Mouse (Mus musculus) retina, embryonic 14.5 days (tissue): ENCODE results near the gene Ttc28.

ENCODE experiments used
- DNase-seq: peaks from one replicate; pipeline ENCODE4 v3.0.0-alpha.2; 2015; ENCODE audit warnings: low spot score

The Ttc28 gene

DNA sequence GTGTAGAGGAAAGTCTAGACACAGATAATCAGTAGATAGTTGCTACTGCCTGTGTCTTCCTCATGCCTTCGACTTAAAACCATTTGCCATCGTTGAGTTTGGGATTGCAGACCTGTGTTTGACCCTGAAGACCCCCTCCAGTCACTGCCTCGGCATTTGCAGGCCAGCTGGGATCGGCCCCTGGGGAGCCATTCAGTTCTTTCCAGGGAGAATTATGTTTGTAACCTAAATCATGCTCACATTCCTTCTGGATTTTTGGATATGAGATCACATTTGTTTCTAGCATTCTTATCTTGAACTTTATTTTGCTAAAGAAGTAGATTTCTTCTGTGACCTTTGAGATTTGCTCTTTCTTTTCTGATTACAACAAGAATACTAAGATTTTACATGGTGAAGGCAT lies 80.5 kb downstream of the Ttc28 start:
- DNase-seq: no peak

DNA sequence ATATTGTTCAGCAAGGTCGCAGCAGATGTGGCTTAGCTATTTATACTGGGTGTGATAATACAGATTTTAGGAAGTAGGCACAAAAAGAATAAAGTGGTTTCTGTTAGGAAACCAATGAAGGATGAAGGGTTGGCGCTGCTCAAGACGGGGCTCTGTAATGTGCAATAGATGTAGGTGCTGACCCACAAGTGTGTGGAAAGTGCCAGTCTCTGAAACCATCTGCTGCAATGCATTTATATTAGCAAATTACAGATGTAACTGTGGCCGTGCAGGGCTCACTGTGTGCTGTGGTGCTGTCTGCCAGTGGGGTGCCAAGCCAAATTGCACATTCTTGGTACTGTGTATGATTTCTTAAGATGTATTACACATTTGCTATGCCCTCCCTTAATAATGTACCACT lies 81.3 kb downstream of the Ttc28 start:
- no peak for DNase-seq

DNA sequence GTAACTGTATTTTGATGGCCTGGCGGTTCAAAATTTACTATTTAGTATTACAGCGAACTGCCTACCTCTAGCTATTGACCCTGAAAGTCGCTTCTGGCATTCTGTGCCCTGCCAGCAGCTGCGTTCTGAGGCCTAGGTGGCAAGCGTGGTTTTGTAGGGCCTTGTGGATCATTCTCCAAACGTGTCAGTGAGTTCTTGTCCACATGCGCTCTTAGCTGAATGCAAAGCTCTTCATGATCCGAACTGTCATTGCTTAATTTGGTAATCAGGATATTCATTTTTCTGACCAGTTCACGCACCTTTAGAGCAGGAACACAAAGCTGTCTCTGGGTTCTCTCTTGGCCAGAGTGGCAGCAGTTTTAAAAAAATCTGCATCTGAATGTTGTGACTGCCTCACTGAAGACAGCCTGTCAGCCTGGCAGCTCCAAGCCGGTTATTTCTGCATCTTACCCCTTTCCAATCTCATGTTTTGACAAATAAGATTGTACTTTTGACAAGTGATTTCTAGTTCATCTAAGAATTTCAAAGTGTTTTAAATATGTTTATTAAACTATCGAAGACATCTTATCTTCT lies 88.0 kb downstream of the Ttc28 start:
- no peak for DNase-seq

DNA sequence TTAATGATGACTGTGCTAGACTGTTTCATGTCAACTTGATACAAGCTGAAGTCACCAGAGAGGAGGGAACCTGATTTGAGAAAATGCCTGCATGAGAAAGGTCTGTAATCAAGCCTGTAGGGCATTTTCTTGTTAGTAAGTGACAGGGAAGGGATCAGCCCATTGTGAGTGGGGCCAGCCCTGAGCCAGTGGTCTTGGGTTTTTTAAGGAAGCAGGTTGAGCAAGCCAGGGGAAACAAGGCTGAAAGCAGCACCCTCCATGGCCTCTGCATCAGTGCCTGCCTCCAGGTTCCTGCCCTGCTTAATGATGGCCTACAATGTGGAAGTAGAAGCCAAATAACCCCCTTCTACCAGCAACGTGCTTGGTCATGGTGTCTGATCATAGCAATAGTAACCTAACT lies 89.0 kb downstream of the Ttc28 start:
- no peak for DNase-seq

DNA sequence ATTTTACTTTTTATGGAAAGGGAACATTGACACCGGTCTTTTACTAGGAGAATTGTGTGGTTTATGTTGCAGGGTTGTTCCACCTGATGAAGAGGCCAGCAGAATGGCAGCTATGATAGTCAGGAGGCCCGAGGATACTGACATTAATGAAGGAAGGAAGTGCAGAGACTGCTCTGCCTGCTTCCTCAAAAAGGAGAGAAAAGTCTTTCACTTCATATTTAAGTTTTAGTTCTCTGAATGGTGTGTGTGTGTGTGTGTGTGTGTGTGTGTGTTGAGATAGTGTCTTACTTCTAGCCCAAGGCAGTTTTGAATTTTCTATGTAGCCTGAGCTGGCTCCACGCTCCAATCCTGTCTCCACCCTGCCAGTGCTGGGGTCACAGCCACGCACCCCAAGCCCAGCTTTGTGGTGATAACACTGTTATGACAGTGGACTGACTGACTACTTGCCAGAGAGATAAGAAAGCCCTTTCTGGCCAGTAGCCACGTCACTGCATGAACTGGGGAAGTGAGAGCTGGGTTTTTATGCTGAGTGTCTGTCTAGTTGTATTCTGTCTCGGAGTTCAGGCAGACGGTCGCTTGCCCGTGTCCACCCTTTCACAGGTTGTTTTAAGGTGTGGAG lies 90.7 kb downstream of the Ttc28 start:
- DNase-seq: no peak

DNA sequence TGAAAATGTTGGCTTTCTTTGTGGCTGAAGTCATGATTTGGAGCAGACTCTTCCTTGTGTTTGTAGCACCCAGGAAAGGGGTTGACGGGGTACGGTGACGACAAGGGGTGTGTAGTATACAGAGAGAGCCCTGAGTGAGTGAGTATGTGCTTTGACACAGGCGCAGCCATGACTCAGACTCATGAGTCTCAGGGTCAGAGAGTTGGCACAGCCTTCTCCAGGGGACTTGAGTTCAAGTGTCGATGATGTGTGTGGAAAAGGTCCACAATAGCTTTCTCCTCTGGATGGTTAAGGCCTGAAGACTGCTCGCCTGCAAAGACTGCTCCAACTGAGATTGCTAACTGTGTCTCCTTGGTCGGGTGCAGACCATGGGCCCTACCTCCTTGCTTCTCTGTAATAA lies 97.1 kb downstream of the Ttc28 start:
- no peak for DNase-seq

DNA sequence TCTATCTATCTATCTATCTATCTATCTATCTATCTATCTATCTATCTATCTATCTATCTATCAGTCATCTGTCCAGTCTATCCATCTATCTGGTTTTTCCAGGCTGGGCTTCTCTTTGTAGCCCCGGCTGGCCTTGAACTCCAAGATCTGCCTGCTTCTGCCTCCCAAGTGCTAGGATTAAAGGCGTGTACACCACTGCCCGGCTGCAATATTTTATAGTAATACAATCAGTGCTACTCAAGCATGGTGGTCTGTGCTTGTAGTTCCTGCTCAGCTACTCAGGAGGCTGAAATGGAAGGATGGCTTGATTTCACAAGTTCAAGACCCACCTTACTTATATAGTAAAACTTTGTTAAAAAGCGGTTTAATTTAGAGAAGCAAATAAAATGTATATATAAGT lies 98.2 kb downstream of the Ttc28 start:
- no peak for DNase-seq

DNA sequence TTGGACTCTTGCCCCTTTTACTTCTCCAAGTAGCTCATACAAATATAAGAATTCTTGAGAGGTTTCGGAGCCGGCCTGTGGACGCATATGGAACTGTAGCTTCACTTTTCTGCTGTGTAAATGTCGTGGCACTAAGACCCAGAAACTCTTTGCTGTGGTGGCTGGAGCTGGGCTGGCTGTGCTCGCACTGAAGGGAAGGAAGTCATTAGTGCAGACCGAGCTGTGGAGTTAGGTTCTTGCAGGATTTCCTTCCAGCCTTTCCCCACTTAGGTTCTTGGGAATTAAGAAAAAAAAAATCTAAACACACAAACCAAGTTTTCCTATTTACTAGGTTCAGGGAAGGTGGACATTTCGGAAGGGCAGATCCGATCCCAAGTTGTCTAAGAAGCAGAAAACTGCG lies 98.9 kb downstream of the Ttc28 start:
- DNase-seq: peak; percentile 83

DNA sequence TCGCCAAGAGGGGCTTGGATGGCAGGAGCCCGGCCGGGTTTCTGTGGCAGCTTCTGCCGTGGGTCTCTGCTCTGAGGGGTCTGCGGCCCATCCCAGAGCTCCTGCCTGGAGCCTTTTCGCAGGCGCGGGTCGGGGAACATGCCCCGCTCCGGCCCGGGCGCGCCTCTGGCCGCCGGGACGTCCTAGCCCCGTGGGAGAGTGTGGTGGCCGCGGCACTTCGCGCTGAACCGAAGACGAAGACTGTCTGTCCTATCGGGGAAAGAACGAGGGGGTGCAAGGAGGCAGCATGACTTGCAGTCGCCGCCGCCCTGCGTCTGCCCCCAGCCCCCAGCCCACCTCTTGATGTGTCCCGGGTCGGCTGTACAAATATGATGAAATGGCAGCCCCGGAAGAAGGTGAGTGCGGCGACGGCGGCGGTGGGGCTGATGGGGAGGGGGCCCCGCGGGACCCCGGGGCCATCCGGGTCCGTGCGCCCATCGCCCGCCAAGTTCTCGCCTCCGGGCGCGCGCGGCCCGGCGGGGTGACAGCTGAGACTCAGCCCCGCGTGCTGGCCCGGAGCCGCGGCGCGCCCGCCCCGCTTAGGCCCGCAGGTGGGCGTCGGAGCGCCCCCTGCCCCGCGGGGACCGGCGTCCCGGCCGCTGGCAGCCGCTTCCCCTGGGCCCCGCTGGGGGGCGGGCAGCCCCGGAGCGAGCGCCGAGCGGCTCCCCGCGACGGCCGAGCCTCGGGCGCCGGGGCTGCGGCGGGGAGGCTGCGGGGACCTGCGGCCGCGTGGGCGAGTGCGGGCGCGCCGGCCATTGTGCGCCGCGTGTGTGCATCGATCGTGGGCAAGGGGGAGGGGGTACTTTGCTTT lies 99.6 kb downstream of the Ttc28 start:
- DNase-seq: peak; percentile 67

DNA sequence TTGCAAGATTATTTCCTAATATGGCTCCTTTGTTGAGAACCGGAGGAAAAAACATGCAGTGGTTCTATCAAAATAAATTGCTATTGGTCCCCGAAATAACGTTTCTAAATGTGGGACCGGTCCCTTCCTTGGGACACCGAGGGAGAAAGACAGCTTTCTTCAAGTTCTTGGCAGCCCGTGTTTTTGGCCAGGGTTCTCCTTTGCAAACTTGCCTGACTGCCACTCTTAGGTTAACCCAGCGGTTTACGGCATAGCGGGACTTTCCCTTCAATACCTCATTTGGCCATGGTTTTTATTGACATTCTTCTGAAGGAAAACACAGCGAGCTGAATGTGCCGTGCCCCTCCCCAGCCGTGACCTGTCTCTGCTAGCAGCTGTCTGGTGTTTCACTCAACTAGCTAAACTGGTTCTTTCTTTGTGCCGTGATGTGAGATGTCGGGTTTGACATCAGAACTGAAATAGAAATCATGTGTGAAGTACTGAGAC lies 100.3 kb downstream of the Ttc28 start:
- peak; percentile 59 for DNase-seq

DNA sequence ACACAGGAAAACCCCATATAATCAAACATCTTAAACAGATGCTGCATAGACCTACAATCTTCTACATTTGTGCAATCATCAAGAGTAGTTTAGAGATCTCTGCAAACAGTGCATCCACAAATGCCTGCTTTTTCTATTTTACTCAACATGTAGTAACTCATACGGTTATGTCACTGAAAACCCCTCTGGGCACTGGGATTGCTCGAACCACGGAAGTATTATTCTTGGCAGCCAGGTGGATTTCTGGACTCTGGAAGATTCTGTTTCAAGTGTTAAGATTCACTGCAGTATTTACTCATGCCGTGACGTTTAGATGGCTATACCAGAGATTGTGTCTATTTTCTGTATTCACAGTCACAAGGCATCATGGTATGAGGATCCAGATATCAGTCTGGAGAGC lies 101.0 kb downstream of the Ttc28 start:
- no peak for DNase-seq

DNA sequence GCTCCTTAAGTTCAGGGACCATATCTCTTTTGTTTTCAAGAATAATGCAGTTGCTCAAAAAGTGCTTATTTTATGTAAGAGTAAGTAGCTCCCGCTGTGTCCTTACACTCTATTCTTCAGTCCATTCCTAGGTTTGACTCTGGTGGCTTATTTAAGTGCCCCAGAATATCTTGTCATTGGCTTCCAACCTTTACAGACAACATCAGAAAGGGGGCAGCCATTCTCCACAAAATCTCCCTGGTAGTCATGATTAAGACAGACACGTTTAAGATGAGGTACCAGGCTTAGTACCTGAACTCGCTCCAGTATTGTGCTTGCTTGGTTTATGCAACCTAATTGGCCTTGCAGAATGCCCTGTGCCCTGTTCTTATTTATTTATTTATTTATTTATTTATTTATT lies 102.8 kb downstream of the Ttc28 start:
- DNase-seq: peak; percentile 32

DNA sequence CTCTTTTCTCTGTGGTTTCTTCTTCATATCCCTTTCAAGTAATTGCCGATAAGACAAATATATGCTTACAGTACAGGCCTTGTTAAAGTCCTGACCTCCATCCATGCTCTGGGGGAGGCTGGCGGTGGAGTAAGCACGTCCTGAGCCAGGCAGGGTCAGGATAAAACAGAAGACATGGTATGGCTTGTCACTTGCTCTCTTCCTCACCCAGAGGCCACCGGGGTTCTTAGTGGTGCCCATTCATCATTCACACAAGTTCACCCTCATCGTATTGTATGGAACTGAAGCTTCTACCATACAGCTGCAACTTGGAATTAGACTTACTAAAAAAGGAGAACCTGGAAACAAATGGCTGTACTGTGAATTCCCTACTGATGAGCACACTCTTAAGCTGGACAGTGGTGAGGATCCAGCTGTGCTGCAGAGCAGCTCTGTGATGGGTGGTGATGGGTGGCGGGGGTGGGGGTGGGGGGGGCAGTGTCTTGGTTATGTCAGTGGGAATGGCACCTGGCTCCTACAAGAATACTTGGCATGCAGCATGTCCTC lies 104.6 kb downstream of the Ttc28 start:
- no peak for DNase-seq

DNA sequence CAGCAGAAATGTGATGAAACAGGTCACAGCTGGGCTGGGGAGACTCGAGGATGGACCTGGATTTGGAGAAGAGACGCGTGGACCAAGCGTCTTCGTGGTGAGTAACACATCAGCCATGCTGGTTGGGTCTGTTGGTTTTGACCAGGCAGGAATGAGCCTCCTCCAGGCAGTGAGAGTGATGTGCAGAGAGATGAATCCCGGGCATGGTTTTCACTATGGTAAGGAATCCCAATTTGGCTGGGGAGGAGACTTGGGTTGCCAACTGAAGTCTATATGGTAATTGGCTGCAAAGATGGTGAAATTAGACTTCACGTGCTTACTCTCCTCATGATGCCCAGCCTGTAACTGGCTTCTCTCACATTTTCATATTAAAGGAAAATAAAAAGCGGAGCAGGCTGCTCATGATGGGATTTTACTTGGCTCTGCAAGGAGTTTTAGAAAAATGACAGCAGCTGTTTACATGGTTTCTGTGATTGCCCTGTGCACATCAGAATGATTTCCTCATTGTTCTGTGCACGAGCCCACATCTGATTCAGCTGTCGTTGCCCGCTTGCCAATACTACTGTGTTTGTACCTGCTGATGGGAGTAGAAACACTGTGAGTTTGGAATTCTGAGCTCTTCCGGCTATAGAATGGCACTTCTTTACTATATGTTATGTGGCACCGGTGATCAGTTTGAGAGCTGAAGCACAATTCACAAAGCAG lies 117.4 kb downstream of the Ttc28 start:
- DNase-seq: peak; percentile 30

DNA sequence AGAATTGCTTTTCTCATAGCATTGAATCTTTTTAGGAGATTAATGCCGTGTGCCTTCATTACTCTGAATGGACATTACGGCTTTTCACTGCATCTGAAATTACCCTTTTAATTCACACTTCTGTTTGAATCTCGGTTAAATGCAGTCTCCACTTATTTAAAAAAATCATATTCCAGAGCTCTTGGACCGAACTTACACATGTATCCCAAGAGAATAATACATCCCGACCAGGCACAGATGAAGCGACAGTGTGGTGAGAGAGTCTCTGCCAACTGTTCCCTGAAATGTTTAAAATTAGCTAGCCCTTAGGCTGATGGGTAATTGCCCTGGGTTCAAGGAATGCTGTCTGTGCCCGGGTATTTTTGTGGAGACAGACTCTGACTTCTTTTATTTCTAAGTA lies 118.1 kb downstream of the Ttc28 start:
- DNase-seq: no peak

DNA sequence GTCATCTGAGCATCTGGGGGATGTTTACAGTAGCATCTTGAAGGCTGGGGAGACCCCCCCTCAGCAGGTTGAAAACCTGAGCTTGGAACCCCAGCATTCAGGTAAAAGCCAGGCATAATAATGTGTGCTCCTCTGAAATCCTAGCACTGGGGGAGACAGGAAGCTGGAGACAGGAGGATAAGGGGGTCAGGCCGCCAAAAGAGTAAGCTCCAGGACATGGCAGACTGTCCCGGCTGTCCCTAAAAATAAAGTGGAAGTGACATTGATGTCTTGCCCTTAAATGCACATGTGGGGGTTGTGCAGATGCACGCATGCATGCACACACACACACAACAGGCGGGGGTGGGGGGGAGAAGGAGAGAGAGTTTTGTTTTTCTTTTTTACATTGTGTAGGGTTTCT lies 118.7 kb downstream of the Ttc28 start:
- DNase-seq: peak; percentile 57

DNA sequence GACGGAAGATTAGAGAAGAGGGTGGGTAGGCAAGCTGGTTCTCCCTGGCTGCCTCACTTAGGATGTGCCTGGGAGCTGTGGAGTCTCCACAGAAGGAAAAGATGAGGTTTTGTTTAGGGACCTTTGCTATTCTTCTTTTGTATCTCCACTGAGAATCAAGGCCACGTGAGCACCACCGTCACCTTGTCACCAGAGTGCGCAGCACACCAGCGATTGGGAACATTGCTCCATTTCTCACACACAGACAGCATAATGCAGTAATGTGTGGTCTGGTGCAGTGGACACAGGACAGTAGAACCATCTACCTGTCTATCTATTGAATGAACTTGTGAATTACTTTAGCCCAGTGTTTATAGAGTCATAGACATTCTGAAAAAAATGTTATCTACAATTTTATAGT lies 121.3 kb downstream of the Ttc28 start:
- peak; percentile 30 for DNase-seq

DNA sequence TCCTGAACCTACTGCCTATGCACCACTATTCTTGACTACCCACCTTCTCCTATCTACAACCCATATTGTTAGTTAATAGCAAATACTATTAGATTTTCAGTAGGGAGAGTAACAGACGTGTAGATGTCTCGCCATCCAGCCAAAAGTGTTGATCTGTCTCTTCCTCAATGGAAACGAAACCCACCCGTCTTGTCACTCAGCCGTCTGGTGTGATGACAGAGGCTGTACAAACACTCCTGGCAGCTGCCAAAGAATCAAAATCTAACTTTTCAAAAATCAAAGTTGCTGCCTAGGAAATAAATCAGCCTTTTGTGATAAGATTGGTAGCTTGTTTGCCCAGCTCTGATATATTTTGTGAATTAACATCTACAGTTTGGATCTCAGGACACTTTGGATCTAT lies 123.6 kb downstream of the Ttc28 start:
- no peak for DNase-seq

DNA sequence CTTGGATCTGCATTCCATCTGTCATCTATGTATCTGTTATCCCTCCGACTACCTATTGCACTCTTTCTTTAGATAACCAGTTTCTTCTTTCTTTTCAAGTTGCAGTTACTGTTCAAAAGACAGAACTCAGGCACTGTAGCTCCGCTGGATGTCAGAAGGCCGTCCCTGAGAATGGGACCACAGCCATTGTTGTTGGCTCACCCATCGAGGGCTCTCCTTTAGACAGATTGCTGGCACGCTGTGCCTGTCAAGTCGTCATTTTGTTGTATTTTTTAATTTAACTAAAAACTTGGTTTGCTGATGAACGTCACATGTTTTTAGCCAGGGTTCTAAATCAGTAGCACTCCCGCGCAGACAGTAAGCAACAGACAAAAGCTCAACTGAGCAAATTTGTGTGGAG lies 124.1 kb downstream of the Ttc28 start:
- no peak for DNase-seq

DNA sequence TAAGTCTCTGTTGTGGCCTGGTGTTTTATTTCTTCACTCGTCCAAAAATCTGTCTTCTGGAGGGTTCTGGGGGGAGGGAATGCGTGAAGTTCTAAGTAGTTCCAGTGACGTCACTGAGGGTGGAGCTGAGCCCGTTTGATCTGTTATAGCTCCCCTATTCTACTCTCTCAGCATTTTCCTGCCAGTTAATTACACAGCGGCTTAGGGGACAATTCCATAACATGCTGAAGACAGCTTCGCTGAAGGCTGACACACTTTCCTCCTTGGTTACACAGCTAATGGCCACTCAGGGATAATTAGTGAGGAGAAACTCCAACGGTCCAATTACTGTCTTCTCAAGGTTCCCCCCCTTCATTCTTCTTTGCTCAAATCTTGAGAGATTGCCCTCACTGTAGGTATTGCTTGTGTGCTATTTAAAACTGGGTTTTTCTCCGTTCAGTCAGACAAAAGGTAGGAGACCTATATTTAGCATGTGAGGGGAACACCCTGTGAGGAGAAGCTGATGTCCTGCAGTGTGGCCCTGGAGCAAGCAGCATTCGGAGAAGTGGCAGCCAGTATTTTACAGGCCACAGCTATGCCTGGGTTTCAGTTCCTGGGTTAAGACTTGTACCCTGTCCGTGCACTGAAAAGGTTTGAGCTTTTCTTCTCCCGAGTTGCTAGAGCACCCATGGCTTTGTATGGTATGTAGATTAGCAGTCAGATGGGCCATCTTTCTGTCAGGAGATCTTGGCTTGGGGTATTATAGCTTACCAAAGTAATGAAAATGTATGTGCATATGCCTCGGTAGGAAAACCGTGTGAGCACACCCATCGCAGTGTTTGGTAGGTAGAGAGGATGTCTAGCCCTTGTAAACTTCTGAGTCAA lies 126.9 kb downstream of the Ttc28 start:
- DNase-seq: peak; percentile 85

DNA sequence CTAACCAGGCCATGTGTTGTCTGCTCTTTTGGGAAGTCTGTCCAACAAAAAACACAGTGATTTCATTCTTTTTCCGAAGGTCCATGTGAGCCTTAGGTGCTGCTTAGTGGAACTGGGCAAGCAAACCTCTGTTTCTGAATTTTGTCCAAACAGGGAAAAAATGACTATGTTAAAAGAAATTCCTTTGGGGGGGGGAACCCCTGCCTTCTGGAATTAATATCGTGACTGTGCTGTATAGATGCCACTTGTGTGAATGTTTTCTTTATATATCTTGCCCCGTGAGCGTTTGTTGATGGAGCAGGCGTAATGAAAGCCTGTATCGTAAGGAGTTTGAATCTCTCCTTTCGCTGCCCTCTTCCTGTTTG lies 127.5 kb downstream of the Ttc28 start:
- no peak for DNase-seq

DNA sequence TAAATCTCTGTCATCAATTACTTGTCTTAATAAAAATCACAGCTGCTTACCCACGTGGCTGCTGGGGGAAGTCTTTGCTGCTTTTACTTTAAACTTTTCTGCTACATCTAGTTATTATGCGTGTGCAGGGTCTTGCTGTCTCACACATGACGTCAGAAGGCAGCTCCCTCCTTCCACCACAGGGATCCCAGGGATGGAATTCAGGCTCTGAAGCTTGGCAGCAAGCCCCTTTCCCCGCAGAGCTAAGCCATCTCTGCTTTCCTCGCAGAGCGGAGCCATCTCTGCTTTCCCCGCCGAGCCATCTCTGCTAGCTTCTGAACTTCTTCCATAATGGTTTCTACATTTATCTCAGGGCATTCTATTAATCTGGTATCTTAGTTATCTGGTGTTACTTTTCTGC lies 128.3 kb downstream of the Ttc28 start:
- DNase-seq: no peak
